Mouse (Mus musculus): ENCODE measurements around the gene Cks2. TPM values are rescaled to one million over a fixed set of nuclear protein-coding genes. Genes with fewer than 3 reads are reported as not detected.
A peak's percentile ranks its signal among the peaks of the same experiment; 100 is the strongest.

The Cks2 gene
- 131 and 134 TPM in 2 replicates for polyA plus RNA-seq (2015; fragmentation: Nextera tagmentation; extraction: Ambion mirVana)

DNA sequence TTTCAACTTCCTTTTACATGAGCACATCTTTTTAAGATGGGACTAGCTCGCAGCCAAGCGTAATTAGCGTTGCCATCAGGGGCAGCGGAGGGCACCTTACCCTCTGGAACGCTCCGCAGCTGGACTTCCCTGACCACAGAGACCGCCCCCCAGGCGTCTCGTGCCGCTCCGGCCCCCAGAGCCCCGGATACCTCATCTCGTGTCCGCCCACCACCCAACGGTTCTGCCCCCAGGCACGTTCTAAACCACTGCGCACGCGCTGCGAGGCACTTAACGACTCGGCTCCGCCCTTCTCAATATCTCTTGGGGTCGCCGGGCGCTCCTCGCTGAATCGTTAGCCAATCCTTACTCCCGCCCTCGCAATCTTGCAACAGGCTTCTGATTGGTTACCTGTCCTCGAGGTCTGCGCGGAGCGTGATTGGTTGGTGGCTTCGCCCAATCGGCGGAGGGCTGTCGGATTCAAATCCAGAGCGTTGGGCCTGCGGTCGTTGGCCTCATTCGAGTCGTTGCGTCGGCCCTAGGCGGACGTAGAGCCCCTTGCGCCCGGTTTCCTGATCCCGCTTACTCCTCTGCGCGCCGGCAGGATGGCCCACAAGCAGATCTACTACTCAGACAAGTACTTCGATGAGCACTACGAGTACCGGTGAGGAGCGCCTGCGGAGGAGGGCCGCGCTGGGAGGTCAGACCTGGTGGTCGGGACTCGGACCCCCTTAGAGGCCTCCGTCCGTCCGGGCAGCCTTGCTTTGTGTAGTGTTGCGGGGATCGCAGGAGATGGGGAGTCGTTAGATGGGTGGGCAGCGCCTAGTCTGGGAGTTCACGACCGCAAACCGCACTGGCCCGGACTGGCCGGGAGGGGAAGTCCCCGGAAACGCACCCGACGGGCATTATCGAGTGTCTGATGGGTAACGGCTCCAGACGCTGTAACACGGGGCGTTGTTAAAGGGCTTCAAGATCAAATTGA lies at the start of gene Cks2:
TSS of gene Cks2 (plus strand) at position 404 of the 961 bp plus-strand sequence.
- Histone ChIP-seq H3K9me3 (no peaks in the 10 kb centered on the region), H3K9ac (replicated peaks) (peak within 1 kb of the TSS; percentile 74), H3K4me3 (replicated peaks) (peak within 1 kb of the TSS; percentile 77), H3K4me1 (replicated peaks) (peaks cover 26% of the 10 kb centered on the region), H3K36me3 (no peaks in the 10 kb centered on the region), H3K4me2 (replicated peaks) (peak within 1 kb of the TSS; percentile 92), H3K27ac (peak within 1 kb of the TSS; percentile 69), H3K27me3 (no peaks in the 10 kb centered on the region)
- WGBS: under 1% methylated on average over 83 of the region's 83 CpGs
- peak; percentile 98 for ATAC-seq

DNA sequence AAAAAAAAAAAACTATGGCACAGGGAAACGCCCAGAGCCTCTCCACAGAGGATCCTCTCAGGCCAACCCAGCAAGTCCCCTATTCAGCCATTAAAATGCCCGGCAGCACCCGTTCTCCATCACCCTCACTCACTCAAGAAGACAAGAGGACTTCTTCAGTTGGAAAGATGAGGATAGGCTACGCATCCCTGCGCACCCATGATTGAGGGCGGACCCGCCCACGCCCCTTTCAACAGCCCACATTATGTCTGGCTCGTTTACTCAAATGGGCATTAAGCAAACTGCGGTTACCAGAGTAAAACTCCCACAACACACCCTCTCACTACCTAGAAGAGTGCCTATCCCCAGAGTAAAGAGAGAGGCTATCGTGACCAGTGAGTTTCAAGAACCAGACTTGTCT lies 49.6 kb upstream of the Cks2 start:
- WGBS: 33% methylated on average over 10 of the region's 11 CpGs
- 0 out of 2 replicates have a peak, but pooled peaks have one; percentile 17 for ATAC-seq
- H3K9ac ChIP-seq (replicated peaks): no peak overlapping the region

DNA sequence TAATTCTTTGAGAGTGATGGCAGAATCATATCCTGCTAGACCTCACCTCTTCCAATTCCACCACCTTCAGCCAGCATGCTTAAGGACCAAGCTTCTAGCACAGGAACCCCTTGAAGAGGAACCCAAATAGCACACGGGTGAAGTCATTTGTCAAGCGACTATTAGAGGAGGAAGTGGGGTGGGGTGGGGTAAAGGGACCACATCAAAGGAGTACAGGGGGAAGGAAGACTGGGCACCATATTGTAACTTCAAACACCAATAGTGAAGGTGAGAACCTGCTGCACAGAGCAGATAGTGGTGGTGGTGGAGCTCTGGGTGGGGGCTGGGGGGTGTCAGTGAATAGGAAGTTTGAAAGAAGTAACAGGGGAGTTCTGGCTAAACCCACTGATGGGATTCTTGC lies 47.0 kb upstream of the Cks2 start:
- 84% methylated on average over 2 of the region's 2 CpGs for WGBS
- no peak overlapping the region for H3K9ac ChIP-seq (replicated peaks)
- peaks cover 19% of the 10 kb centered on the region for H3K4me1 ChIP-seq (replicated peaks)
- H3K4me2 ChIP-seq (replicated peaks): no peak overlapping the region
- no peak overlapping the region for H3K27ac ChIP-seq
- ATAC-seq: no peak
- no peaks in the 10 kb centered on the region for H3K9me3 ChIP-seq
- no peaks in the 10 kb centered on the region for H3K36me3 ChIP-seq
- peaks cover 20% of the 10 kb centered on the region for H3K27me3 ChIP-seq
- no peak overlapping the region for H3K4me3 ChIP-seq (replicated peaks)

More for the DNA sequence above, 49.6 kb upstream of the Cks2 start:
- peaks cover 15% of the 10 kb centered on the region for H3K4me1 ChIP-seq (replicated peaks)
- peak overlapping the region; percentile 94 for H3K4me2 ChIP-seq (replicated peaks)
- H3K4me3 ChIP-seq (replicated peaks): peak overlapping the region; percentile 48
- H3K9me3 ChIP-seq: peaks cover 5% of the 10 kb centered on the region; the same call in 1 of the 2 replicates
- H3K27me3 ChIP-seq: peaks cover 20% of the 10 kb centered on the region
- no peaks in the 10 kb centered on the region for H3K36me3 ChIP-seq
- no peak overlapping the region for H3K27ac ChIP-seq

DNA sequence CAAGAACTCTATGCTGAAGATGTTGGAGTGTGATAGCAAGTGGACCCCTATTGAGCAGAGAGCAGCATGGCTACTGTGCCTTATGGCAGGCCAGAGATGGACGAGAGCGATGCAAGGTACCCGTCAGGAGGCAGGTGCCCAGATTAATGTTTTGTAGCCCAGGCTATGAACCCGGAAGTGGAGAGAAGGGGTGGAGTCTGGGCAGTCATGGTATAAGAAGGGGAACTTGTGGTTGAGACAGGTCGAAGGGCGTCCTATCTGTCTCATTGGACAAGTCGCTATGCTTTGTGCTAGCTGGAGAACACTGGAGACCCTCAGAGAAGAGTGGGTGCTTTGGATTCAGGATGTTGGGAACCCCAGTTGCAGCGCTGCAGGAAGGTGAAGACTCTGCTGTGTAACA lies 44.9 kb upstream of the Cks2 start:
- no peak overlapping the region for H3K9ac ChIP-seq (replicated peaks)
- no peak for ATAC-seq
- H3K4me1 ChIP-seq (replicated peaks): peaks cover 19% of the 10 kb centered on the region
- no peak overlapping the region for H3K27ac ChIP-seq
- peaks cover 13% of the 10 kb centered on the region for H3K27me3 ChIP-seq
- no peak overlapping the region for H3K4me2 ChIP-seq (replicated peaks)
- H3K36me3 ChIP-seq: no peaks in the 10 kb centered on the region
- 90% methylated on average over 8 of the region's 8 CpGs for WGBS
- no peaks in the 10 kb centered on the region for H3K9me3 ChIP-seq
- no peak overlapping the region for H3K4me3 ChIP-seq (replicated peaks)

DNA sequence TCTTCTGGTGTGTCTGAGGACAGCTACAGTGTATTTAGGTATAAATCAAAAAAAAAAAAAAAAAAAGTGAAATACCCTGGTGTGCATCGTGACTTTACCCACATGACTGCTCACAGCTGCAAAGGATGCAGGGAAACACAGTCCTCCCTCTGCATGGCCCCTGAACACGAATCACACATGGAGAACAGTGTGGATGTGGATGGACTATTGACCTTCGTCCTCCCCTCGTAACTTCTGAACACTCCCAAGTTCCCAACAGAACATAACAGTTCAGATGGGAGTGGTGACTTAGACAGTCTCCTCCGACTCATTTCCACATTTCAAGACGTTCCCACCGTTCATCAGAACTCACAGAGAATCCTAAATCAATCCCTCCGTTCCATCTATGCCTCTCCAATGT lies 42.3 kb upstream of the Cks2 start:
- WGBS: 67% methylated on average over 8 of the region's 8 CpGs
- peak; percentile 46 for ATAC-seq

DNA sequence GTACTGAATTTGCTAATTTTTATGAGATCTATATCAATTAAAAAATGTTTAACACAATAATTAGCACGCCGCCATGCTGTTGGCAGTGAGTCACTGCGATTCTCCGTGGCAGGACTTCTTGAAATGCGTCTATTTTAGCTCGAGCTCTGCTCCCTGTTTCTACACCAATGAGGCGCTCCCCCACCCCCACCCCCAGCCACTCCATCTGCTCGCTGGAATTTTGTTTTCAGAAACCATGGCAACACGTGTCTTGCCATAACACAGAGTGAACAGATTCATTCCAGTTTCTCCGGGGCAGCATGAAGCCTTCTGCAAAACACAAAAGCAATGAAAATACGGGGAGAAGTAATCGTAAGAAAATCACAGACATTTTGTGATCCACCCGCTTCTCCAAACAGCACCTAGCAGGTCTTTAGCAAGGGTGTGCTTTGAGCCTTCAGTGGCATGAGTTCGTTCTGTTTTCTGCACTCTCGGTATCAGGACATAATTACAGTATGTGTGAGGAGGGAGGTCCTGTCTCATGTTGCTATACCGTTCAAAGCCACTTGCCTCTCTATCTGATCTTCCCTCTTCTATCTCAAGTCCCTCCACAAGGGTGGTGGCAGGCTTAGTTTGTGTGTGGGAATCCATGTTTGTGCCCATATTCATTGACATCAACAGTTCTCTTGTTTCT lies 41.7 kb upstream of the Cks2 start:
- peak; percentile 69 for ATAC-seq
- peaks cover 16% of the 10 kb centered on the region for H3K4me1 ChIP-seq (replicated peaks)
- 19% methylated on average over 16 of the region's 16 CpGs for WGBS
- no peaks in the 10 kb centered on the region for H3K9me3 ChIP-seq
- H3K27ac ChIP-seq: peak overlapping the region; percentile 61
- H3K36me3 ChIP-seq: no peaks in the 10 kb centered on the region
- 0 out of 2 replicates have a peak overlapping the region, but pooled peaks have one; percentile 11 for H3K9ac ChIP-seq (replicated peaks)
- peak overlapping the region; percentile 51 for H3K4me2 ChIP-seq (replicated peaks)
- H3K4me3 ChIP-seq (replicated peaks): peak overlapping the region; percentile 22
- no peaks in the 10 kb centered on the region for H3K27me3 ChIP-seq

More for the DNA sequence above, 42.3 kb upstream of the Cks2 start:
- H3K27ac ChIP-seq: peak overlapping the region; percentile 35; the same call in 1 of the 2 replicates
- H3K9ac ChIP-seq (replicated peaks): no peak overlapping the region
- H3K4me1 ChIP-seq (replicated peaks): peaks cover 16% of the 10 kb centered on the region
- no peaks in the 10 kb centered on the region for H3K36me3 ChIP-seq
- H3K27me3 ChIP-seq: no peaks in the 10 kb centered on the region
- no peak overlapping the region for H3K4me3 ChIP-seq (replicated peaks)
- peak overlapping the region; percentile 51 for H3K4me2 ChIP-seq (replicated peaks)
- H3K9me3 ChIP-seq: no peaks in the 10 kb centered on the region

GRCm38 (mm10) chr13:51603894-51604244 lies 41.2 kb upstream of the Cks2 start:
- Histone ChIP-seq H3K9me3 (no peaks in the 10 kb centered on the region), H3K27ac (peak overlapping the region; percentile 61), H3K4me1 (replicated peaks) (peaks cover 16% of the 10 kb centered on the region), H3K36me3 (no peaks in the 10 kb centered on the region), H3K27me3 (no peaks in the 10 kb centered on the region), H3K4me2 (replicated peaks) (peak overlapping the region; percentile 51), H3K4me3 (replicated peaks) (no peak overlapping the region), H3K9ac (replicated peaks) (0 out of 2 replicates have a peak overlapping the region, but pooled peaks have one; percentile 11)
- peak; percentile 60 for ATAC-seq
- 29% methylated on average over 4 of the region's 4 CpGs for WGBS

DNA sequence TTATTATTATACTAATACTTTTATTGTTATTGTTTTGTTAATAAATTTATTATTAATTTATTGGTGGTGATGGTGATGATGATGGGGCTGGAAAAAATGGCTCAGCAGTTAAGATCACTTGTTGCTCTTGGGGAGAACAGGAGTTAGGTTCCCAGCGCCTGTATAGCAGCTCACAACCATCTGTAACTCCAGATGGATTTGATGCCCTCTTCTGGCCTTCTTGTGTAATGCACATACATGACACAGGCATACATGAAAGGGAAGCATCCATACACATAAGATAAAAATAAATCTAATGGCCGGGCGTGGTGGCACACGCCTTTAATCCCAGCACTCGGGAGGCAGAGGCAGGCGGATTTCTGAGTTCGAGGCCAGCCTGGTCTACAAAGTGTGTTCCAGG lies 35.8 kb upstream of the Cks2 start:
- no peaks in the 10 kb centered on the region for H3K27me3 ChIP-seq
- no peak overlapping the region for H3K9ac ChIP-seq (replicated peaks)
- H3K36me3 ChIP-seq: no peaks in the 10 kb centered on the region
- no peak overlapping the region for H3K4me2 ChIP-seq (replicated peaks)
- no peaks in the 10 kb centered on the region; the same call in 1 of the 2 replicates for H3K4me1 ChIP-seq (replicated peaks)
- H3K4me3 ChIP-seq (replicated peaks): no peak overlapping the region
- WGBS: 98% methylated on average over 7 of the region's 7 CpGs
- 0 out of 2 replicates have a peak, but pooled peaks cover 3% of the 10 kb centered on the region for H3K9me3 ChIP-seq
- H3K27ac ChIP-seq: no peak overlapping the region
- no peak for ATAC-seq

GRCm38 (mm10) chr13:51611060-51611459 lies 34.0 kb upstream of the Cks2 start:
- H3K4me2 ChIP-seq (replicated peaks): no peak overlapping the region
- WGBS: 20% methylated on average over 9 of the region's 9 CpGs
- no peaks in the 10 kb centered on the region for H3K27me3 ChIP-seq
- H3K4me1 ChIP-seq (replicated peaks): peaks cover 4% of the 10 kb centered on the region; the same call in 1 of the 2 replicates
- H3K4me3 ChIP-seq (replicated peaks): no peak overlapping the region
- no peak overlapping the region for H3K9ac ChIP-seq (replicated peaks)
- no peak for ATAC-seq
- H3K9me3 ChIP-seq: 0 out of 2 replicates have a peak, but pooled peaks cover 3% of the 10 kb centered on the region
- H3K27ac ChIP-seq: no peak overlapping the region
- no peaks in the 10 kb centered on the region for H3K36me3 ChIP-seq

- ATAC-seq: no peak
- Histone ChIP-seq H3K4me2 (replicated peaks) (no peak overlapping the region), H3K27ac (no peak overlapping the region), H3K9ac (replicated peaks) (no peak overlapping the region), H3K4me1 (replicated peaks) (peaks cover 6% of the 10 kb centered on the region), H3K27me3 (no peaks in the 10 kb centered on the region), H3K36me3 (no peaks in the 10 kb centered on the region), H3K4me3 (replicated peaks) (no peak overlapping the region), H3K9me3 (0 out of 2 replicates have a peak, but pooled peaks cover 3% of the 10 kb centered on the region)
- WGBS: 36% methylated on average over 5 of the region's 5 CpGs
Observed at GRCm38 (mm10) chr13:51611500-51611899, 33.5 kb upstream of the Cks2 start.

- Histone ChIP-seq H3K9ac (replicated peaks) (no peak overlapping the region), H3K4me1 (replicated peaks) (peaks cover 15% of the 10 kb centered on the region), H3K4me3 (replicated peaks) (no peak overlapping the region), H3K4me2 (replicated peaks) (no peak overlapping the region), H3K9me3 (0 out of 2 replicates have a peak, but pooled peaks cover 3% of the 10 kb centered on the region), H3K36me3 (no peaks in the 10 kb centered on the region), H3K27ac (no peak overlapping the region), H3K27me3 (no peaks in the 10 kb centered on the region)
- WGBS: 69% methylated on average over 10 of the region's 10 CpGs
- no peak for ATAC-seq
Observed at GRCm38 (mm10) chr13:51615815-51616214, 29.2 kb upstream of the Cks2 start.
